Mouse (Mus musculus) E14TG2a.4 (cell line): Measurements from ENCODE around the gene Gsta4.

ENCODE experiments used
- CTCF ChIP-seq: conservative IDR thresholded peaks from 2 replicates; pipeline ENCODE4 v1.5.1; 2014; ENCODE audit warnings: low read length
- NANOG ChIP-seq: IDR thresholded peaks from 2 replicates; pipeline ENCODE4 v1.6.1; 2014; ENCODE audit warnings: borderline replicate concordance, low read length, mixed read lengths
- POU5F1 ChIP-seq: IDR thresholded peaks from 2 replicates; pipeline ENCODE4 v1.6.1; 2014; ENCODE audit warnings: low read length, borderline replicate concordance

GRCm38 (mm10) chr9:78148149-78148548 lies 34.4 kb upstream of the Gsta4 start:
- TF ChIP-seq CTCF: no peak
- TF ChIP-seq POU5F1: no peak
- TF ChIP-seq NANOG: no peak
